Mouse (Mus musculus): ENCODE results near the gene Arl5c. TPM values are rescaled to one million over a fixed set of nuclear protein-coding genes. Genes with fewer than 3 reads are reported as not detected.

Arl5c gene
- 4.6 and 6.4 TPM in 2 replicates for polyA plus RNA-seq (2015; fragmentation: Nextera tagmentation; extraction: Ambion mirVana)

GRCm38 (mm10) chr11:97995564-97996288, at the start of gene Arl5c:
Gene Arl5c, minus strand, starts transcription at chr11:97996181.
- WGBS: 1% methylated on average over 25 of the region's 26 CpGs
- ATAC-seq: 0 out of 2 replicates have a peak, but pooled peaks have one; percentile 9
- H3K27ac ChIP-seq (ENCODE audit: low read length): no peak within 1 kb of the TSS

DNA sequence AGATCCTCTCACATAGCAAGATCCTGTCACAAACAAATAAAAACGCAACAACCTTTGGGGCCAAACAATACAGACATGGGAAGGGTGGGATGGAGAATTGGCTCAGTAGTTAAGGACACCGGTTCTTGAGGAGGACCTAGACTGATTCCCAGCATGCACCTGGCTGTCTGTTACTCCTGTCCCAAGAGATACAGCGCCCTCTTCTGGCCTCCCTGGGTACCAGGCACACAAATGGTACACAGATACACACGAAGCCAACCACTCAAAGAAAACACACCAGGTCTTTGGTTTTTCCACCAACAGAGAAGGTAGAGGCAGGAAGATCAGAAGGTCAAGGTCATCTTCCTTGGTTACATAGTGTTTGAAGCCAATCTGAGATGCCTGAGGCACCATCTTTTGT, 49.6 kb upstream of the Arl5c start:
- ATAC-seq: no peak
- 64% methylated on average over 4 of the region's 4 CpGs for WGBS
- Histone ChIP-seq H3K27ac (ENCODE audit: low read length) (no peak overlapping the region), H3K36me3 (ENCODE audit: control insufficient read depth, insufficient read depth) (no peaks in the 10 kb centered on the region), H3K27me3 (replicated peaks; ENCODE audit: control insufficient read depth, insufficient read depth, low read length) (peaks cover 5% of the 10 kb centered on the region; the same call in 1 of the 2 replicates), H3K9me3 (ENCODE audit: control insufficient read depth, low read length) (no peaks in the 10 kb centered on the region), H3K9ac (replicated peaks; ENCODE audit: low read depth, low read length) (no peak overlapping the region), H3K4me3 (replicated peaks; ENCODE audit: low read length) (no peak overlapping the region), H3K4me1 (replicated peaks; ENCODE audit: control insufficient read depth, insufficient read depth, low read length) (peaks cover 12% of the 10 kb centered on the region), H3K4me2 (ENCODE audit: low read length) (no peak overlapping the region)

More at GRCm38 (mm10) chr11:97995564-97996288, at the start of gene Arl5c:
- Histone ChIP-seq H3K4me2 (ENCODE audit: low read length) (peak within 1 kb of the TSS; percentile 80), H3K9ac (replicated peaks; ENCODE audit: low read depth, low read length) (peak within 1 kb of the TSS; percentile 52), H3K9me3 (ENCODE audit: control insufficient read depth, low read length) (no peaks in the 10 kb centered on the region), H3K27me3 (replicated peaks; ENCODE audit: control insufficient read depth, insufficient read depth, low read length) (peaks cover 4% of the 10 kb centered on the region; the same call in 1 of the 2 replicates), H3K4me1 (replicated peaks; ENCODE audit: control insufficient read depth, insufficient read depth, low read length) (peaks cover 14% of the 10 kb centered on the region), H3K4me3 (replicated peaks; ENCODE audit: low read length) (peak within 1 kb of the TSS; percentile 46), H3K36me3 (ENCODE audit: control insufficient read depth, insufficient read depth) (no peaks in the 10 kb centered on the region)

- no peak for ATAC-seq
- Histone ChIP-seq H3K27ac (ENCODE audit: low read length) (no peak overlapping the region), H3K4me1 (replicated peaks; ENCODE audit: control insufficient read depth, insufficient read depth, low read length) (peaks cover 12% of the 10 kb centered on the region), H3K36me3 (ENCODE audit: control insufficient read depth, insufficient read depth) (no peaks in the 10 kb centered on the region), H3K4me3 (replicated peaks; ENCODE audit: low read length) (no peak overlapping the region), H3K9me3 (ENCODE audit: control insufficient read depth, low read length) (no peaks in the 10 kb centered on the region), H3K27me3 (replicated peaks; ENCODE audit: control insufficient read depth, insufficient read depth, low read length) (no peaks in the 10 kb centered on the region), H3K9ac (replicated peaks; ENCODE audit: low read depth, low read length) (no peak overlapping the region), H3K4me2 (ENCODE audit: low read length) (no peak overlapping the region)
- 64% methylated on average over 5 of the region's 5 CpGs for WGBS
Observed at GRCm38 (mm10) chr11:98044074-98044473, 48.1 kb upstream of the Arl5c start.

DNA sequence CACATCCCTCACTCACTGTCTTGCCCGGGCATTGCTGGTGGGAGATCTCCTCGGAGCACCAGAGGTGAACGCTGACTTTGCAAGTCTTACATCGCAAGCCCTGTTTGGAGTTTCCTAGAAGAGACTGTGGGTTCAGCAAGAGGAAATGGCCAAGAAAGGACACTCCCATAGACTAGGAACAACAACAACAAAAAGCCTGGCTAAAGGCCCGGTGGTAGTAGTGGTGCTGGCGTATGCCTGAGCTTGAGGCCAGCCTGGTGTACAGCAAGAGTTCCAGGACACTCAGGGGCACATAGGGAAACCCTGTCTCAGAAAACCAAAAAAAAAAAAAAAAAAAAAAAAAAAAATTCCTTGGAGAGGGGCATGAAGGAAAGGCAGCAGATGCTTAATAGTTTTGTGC, 46.8 kb upstream of the Arl5c start:
- H3K4me2 ChIP-seq (ENCODE audit: low read length): no peak overlapping the region
- H3K27me3 ChIP-seq (replicated peaks; ENCODE audit: control insufficient read depth, insufficient read depth, low read length): no peaks in the 10 kb centered on the region
- WGBS: 74% methylated on average over 6 of the region's 6 CpGs
- no peak for ATAC-seq
- H3K36me3 ChIP-seq (ENCODE audit: control insufficient read depth, insufficient read depth): no peaks in the 10 kb centered on the region
- H3K9me3 ChIP-seq (ENCODE audit: control insufficient read depth, low read length): no peaks in the 10 kb centered on the region
- no peak overlapping the region for H3K27ac ChIP-seq (ENCODE audit: low read length)
- H3K4me1 ChIP-seq (replicated peaks; ENCODE audit: control insufficient read depth, insufficient read depth, low read length): peaks cover 6% of the 10 kb centered on the region; the same call in 1 of the 2 replicates
- no peak overlapping the region for H3K4me3 ChIP-seq (replicated peaks; ENCODE audit: low read length)
- no peak overlapping the region for H3K9ac ChIP-seq (replicated peaks; ENCODE audit: low read depth, low read length)

DNA sequence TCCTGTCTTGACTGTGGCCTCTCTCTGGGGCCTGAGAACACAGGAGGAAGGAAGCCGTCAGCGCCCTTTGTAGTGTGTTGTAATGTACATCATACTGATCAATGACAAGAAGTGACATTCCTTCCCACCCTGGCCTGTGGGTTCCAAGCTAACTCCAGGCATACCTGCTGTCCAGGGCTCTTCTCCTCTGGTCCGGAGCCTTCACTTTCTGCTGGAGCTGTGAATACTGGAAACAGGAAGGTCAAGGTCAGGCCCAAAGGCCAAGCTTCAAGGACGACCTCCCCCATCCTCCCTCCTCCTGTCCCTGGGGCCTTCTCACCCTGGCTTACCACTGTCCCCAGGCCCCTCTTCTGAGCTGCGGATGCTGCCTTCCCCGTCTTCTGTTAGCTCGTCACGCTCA, 45.0 kb upstream of the Arl5c start:
- no peak overlapping the region for H3K27ac ChIP-seq (ENCODE audit: low read length)
- H3K27me3 ChIP-seq (replicated peaks; ENCODE audit: control insufficient read depth, insufficient read depth, low read length): peaks cover 3% of the 10 kb centered on the region; the same call in 1 of the 2 replicates
- no peaks in the 10 kb centered on the region for H3K36me3 ChIP-seq (ENCODE audit: control insufficient read depth, insufficient read depth)
- WGBS: 76% methylated on average over 8 of the region's 8 CpGs
- H3K9me3 ChIP-seq (ENCODE audit: control insufficient read depth, low read length): no peaks in the 10 kb centered on the region
- no peak overlapping the region for H3K4me3 ChIP-seq (replicated peaks; ENCODE audit: low read length)
- peaks cover 10% of the 10 kb centered on the region for H3K4me1 ChIP-seq (replicated peaks; ENCODE audit: control insufficient read depth, insufficient read depth, low read length)
- no peak for ATAC-seq
- no peak overlapping the region for H3K9ac ChIP-seq (replicated peaks; ENCODE audit: low read depth, low read length)
- H3K4me2 ChIP-seq (ENCODE audit: low read length): no peak overlapping the region

DNA sequence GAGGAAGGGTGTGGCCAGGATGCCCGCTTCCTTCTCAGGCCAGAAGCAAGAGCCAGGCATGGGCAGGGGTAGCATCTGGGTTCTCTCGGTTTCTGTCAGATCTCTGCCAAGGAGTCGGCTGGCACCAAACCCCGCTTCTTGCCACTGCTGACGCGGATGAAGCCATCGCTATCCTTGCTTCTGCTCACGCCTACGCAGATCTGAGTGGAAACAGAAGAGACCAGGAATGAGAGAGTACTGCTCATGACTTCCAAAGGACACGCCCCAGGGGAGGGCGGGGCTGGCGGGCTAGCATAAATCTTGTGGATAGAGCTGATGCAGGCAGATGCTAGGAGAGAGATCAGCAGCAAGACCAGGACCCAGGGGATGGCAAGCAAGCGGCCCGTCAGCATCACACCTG, 41.9 kb upstream of the Arl5c start:
- ATAC-seq: no peak

DNA sequence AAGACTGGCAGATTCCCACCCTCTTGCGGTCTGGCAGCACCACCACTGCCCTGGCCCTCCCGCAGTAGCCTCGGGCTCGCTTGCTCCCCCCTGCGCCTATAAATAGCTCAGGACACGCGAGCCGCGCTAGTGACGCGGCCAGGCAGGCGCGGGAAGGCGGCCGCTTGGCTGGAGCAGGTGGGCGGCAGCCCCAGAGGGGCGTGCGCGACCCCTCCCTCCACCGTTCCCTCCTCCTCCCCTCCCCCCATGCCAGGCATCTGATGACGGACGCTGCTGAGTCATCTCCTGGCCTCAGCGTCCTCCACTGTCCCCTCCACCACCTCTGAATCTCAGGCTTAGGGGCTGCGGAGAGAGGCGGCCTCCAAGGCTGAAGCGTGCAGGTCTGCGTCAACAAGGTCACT, 40.0 kb upstream of the Arl5c start:
- H3K4me3 ChIP-seq (replicated peaks; ENCODE audit: low read length): peak overlapping the region; percentile 44
- ATAC-seq: peak; percentile 39
- peak overlapping the region; percentile 73 for H3K4me2 ChIP-seq (ENCODE audit: low read length)
- H3K9me3 ChIP-seq (ENCODE audit: control insufficient read depth, low read length): no peaks in the 10 kb centered on the region
- peaks cover 25% of the 10 kb centered on the region for H3K4me1 ChIP-seq (replicated peaks; ENCODE audit: control insufficient read depth, insufficient read depth, low read length)
- H3K36me3 ChIP-seq (ENCODE audit: control insufficient read depth, insufficient read depth): peaks cover 3% of the 10 kb centered on the region
- under 1% methylated on average over 27 of the region's 27 CpGs for WGBS
- H3K27ac ChIP-seq (ENCODE audit: low read length): no peak overlapping the region
- peak overlapping the region; percentile 63 for H3K9ac ChIP-seq (replicated peaks; ENCODE audit: low read depth, low read length)
- H3K27me3 ChIP-seq (replicated peaks; ENCODE audit: control insufficient read depth, insufficient read depth, low read length): peaks cover 3% of the 10 kb centered on the region; the same call in 1 of the 2 replicates

More for the DNA sequence above, 41.9 kb upstream of the Arl5c start:
- Histone ChIP-seq H3K4me3 (replicated peaks; ENCODE audit: low read length) (no peak overlapping the region), H3K4me2 (ENCODE audit: low read length) (no peak overlapping the region), H3K36me3 (ENCODE audit: control insufficient read depth, insufficient read depth) (no peaks in the 10 kb centered on the region), H3K4me1 (replicated peaks; ENCODE audit: control insufficient read depth, insufficient read depth, low read length) (peaks cover 22% of the 10 kb centered on the region), H3K27me3 (replicated peaks; ENCODE audit: control insufficient read depth, insufficient read depth, low read length) (peaks cover 3% of the 10 kb centered on the region; the same call in 1 of the 2 replicates), H3K27ac (ENCODE audit: low read length) (no peak overlapping the region), H3K9me3 (ENCODE audit: control insufficient read depth, low read length) (no peaks in the 10 kb centered on the region), H3K9ac (replicated peaks; ENCODE audit: low read depth, low read length) (no peak overlapping the region)
- WGBS: 63% methylated on average over 14 of the region's 14 CpGs

DNA sequence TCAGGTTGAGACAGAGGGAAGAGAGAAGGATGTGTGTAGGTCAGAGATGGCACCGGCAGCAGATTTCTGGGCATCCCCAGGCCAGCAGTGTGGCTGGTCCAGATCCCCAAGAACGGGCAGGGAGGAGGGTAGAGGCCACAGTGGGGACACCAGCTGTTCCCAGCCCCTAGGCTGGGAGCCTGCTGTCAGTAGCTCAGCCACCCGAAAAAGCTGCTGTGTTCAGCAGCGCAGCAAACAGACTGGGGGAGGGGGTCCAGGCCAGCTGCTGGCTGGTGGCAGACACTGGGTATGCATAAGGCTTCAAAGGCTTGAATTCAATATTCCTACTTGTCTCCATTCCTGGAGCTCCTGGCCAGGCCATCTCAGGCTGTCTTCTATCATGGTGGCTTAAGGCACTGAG, 38.9 kb upstream of the Arl5c start:
- no peak overlapping the region for H3K9ac ChIP-seq (replicated peaks; ENCODE audit: low read depth, low read length)
- peaks cover 25% of the 10 kb centered on the region for H3K4me1 ChIP-seq (replicated peaks; ENCODE audit: control insufficient read depth, insufficient read depth, low read length)
- H3K36me3 ChIP-seq (ENCODE audit: control insufficient read depth, insufficient read depth): peaks cover 8% of the 10 kb centered on the region
- H3K4me2 ChIP-seq (ENCODE audit: low read length): no peak overlapping the region
- H3K27me3 ChIP-seq (replicated peaks; ENCODE audit: control insufficient read depth, insufficient read depth, low read length): peaks cover 3% of the 10 kb centered on the region; the same call in 1 of the 2 replicates
- ATAC-seq: peak; percentile 55
- WGBS: 24% methylated on average over 4 of the region's 4 CpGs
- H3K9me3 ChIP-seq (ENCODE audit: control insufficient read depth, low read length): no peaks in the 10 kb centered on the region
- no peak overlapping the region for H3K4me3 ChIP-seq (replicated peaks; ENCODE audit: low read length)
- no peak overlapping the region for H3K27ac ChIP-seq (ENCODE audit: low read length)

DNA sequence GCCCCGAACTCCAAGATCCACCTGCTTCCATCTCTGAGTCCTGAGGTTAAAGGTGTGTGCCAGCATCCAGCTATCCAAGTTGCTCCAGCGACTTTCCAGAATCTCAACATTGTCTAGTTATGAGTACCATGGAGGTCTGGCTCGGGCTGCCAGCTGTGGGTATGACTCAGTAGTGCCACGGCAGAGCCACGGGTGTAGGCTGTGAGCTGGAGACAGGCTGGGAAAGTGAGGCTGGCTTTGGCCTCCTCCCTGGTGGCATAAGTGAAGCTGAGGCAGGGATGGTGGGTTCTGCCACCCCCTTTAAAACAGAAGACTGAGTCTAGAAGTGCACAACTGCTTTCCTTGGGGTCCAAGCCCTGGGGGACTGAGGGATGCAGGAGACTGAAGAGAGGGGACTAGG, 38.1 kb upstream of the Arl5c start:
- peaks cover 25% of the 10 kb centered on the region for H3K4me1 ChIP-seq (replicated peaks; ENCODE audit: control insufficient read depth, insufficient read depth, low read length)
- H3K9me3 ChIP-seq (ENCODE audit: control insufficient read depth, low read length): no peaks in the 10 kb centered on the region
- no peak overlapping the region for H3K4me3 ChIP-seq (replicated peaks; ENCODE audit: low read length)
- whole genome bisulfite sequencing: 83% methylated on average over 5 of the region's 5 CpGs
- no peak overlapping the region for H3K4me2 ChIP-seq (ENCODE audit: low read length)
- peaks cover 15% of the 10 kb centered on the region for H3K36me3 ChIP-seq (ENCODE audit: control insufficient read depth, insufficient read depth)
- H3K9ac ChIP-seq (replicated peaks; ENCODE audit: low read depth, low read length): no peak overlapping the region
- no peak overlapping the region for H3K27ac ChIP-seq (ENCODE audit: low read length)
- ATAC-seq: no peak
- H3K27me3 ChIP-seq (replicated peaks; ENCODE audit: control insufficient read depth, insufficient read depth, low read length): peaks cover 3% of the 10 kb centered on the region; the same call in 1 of the 2 replicates
